Mouse (Mus musculus) intestine, embryonic 15.5 days (tissue): Measurements from ENCODE around the gene Mdm4. TPM values are rescaled to one million over a fixed set of nuclear protein-coding genes. Genes with fewer than 3 reads are reported as not detected.

Source experiments
- ATAC-seq: fragments of 200-750 bp; cut with Nextera tagmentation; 2 replicates; pipeline ENCODE4 v1.8.0; 2017; ENCODE audit warnings: moderate TSS enrichment, moderate library complexity
- H3K27ac ChIP-seq: fragments of 300-500 bp; sonication (generic); 2 replicates; pipeline ENCODE4 v1.5.1; 2015; ENCODE audit warnings: mild to moderate bottlenecking, inconsistent platforms
- H3K27me3 ChIP-seq: fragments of 300-500 bp; sonication (generic); replicated peaks from 2 replicates; pipeline ENCODE4 v1.6.1; 2015; ENCODE audit warnings: inconsistent platforms
- H3K36me3 ChIP-seq: fragments of 300-500 bp; sonication (generic); 2 replicates; pipeline ENCODE4 v1.6.1; 2015; ENCODE audit warnings: inconsistent platforms
- H3K4me1 ChIP-seq: fragments of 300-500 bp; sonication (generic); replicated peaks from 2 replicates; pipeline ENCODE4 v1.6.1; 2015; ENCODE audit warnings: inconsistent platforms
- H3K4me2 ChIP-seq: fragments of 300-500 bp; sonication (generic); replicated peaks from 2 replicates; pipeline ENCODE4 v1.6.1; 2015; ENCODE audit warnings: mild to moderate bottlenecking, inconsistent platforms
- H3K4me3 ChIP-seq: fragments of 300-500 bp; sonication (generic); replicated peaks from 2 replicates; pipeline ENCODE4 v1.5.1; 2015; ENCODE audit warnings: inconsistent platforms
- H3K9ac ChIP-seq: fragments of 300-500 bp; sonication (generic); 2 replicates; pipeline ENCODE4 v1.6.1; 2015; ENCODE audit warnings: inconsistent platforms
- H3K9me3 ChIP-seq: fragments of 300-500 bp; sonication (generic); 2 replicates; pipeline ENCODE4 v1.6.1; 2016; ENCODE audit warnings: inconsistent platforms
- WGBS: fragments of 180-500 bp; shearing (Covaris S2); methylation state at CpG from one replicate; pipeline ENCODE4 v1.1.7; 2015; 5-methylcytosine and 5-hydroxymethylcytosine counted together
- polyA plus RNA-seq: library from polyadenylated mRNA; unstranded; fragments of >200 nt; fragmentation: Nextera tagmentation; extraction: Ambion mirVana; gene quantifications from 2 replicates; pipeline ENCODE4 v1.2.1, GENCODE M21; 2015

The Mdm4 gene
- polyA plus RNA-seq, 1 experiment from 2014 or later: 27.1 TPM

GRCm38 (mm10) chr1:132964106-132964505 lies 66.3 kb downstream of the Mdm4 start:
- Histone ChIP-seq H3K27me3 (no peaks in the 10 kb centered on the region), H3K4me3 (no peak overlapping the region), H3K4me2 (no peak overlapping the region), H3K27ac (no peak overlapping the region), H3K4me1 (no peaks in the 10 kb centered on the region), H3K36me3 (no peaks in the 10 kb centered on the region), H3K9ac (no peak overlapping the region), H3K9me3 (no peaks in the 10 kb centered on the region)
- WGBS: 67% methylated on average over 2 of the region's 2 CpGs
- ATAC-seq: no peak

DNA sequence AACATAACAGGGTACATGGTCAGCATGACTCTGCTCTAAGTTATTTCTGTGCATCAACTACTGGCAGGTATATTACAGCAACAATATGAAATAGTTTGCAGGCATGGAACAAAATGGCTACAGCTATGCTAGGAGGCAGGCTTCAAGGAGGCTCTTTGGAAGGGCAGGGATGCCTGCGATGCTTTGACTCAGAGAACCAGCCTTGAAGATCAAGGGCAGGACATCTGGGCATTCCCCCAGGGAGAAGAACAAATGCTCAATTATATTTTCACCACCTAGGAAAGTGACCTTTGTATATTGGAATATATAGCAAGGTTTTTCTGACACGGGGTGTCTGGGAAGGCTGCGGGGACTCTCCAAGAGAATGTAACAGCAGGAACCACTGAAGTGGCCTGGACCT lies 68.6 kb downstream of the Mdm4 start:
- no peak for ATAC-seq
- Histone ChIP-seq H3K4me2 (no peak overlapping the region), H3K4me1 (no peaks in the 10 kb centered on the region), H3K27me3 (no peaks in the 10 kb centered on the region), H3K27ac (no peak overlapping the region), H3K4me3 (no peak overlapping the region), H3K36me3 (no peaks in the 10 kb centered on the region), H3K9me3 (no peaks in the 10 kb centered on the region), H3K9ac (no peak overlapping the region)
- WGBS: 88% methylated on average over 3 of the region's 3 CpGs

- Histone ChIP-seq H3K27me3 (no peaks in the 10 kb centered on the region), H3K4me3 (no peak overlapping the region), H3K4me2 (no peak overlapping the region), H3K9ac (no peak overlapping the region), H3K9me3 (no peaks in the 10 kb centered on the region), H3K36me3 (no peaks in the 10 kb centered on the region), H3K27ac (no peak overlapping the region), H3K4me1 (no peaks in the 10 kb centered on the region)
- no peak for ATAC-seq
- 84% methylated on average over 5 of the region's 5 CpGs for WGBS
Measured at GRCm38 (mm10) chr1:132956809-132957208, 73.6 kb downstream of the Mdm4 start.

DNA sequence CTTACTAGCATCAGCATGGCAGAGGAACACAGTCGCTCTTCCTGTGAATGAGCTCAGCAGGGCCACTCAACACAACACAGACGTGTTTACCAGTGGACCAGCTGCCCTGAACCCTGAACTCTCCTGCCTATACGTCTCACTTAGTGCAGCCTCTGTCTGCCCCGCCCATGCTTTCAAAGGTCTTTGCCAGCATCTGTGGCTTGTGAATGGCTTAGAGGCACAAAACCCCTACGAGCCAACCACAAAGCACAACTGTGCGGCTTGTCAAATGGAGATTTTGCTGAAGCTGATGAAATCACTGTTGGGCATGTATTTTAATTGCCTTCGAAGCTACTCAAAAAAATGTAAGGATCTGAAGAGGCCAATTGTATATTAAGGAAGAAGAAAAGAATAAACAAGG lies 82.5 kb downstream of the Mdm4 start:
- Histone ChIP-seq H3K4me1 (no peaks in the 10 kb centered on the region), H3K27ac (no peak overlapping the region), H3K9me3 (no peaks in the 10 kb centered on the region), H3K9ac (no peak overlapping the region), H3K4me2 (no peak overlapping the region), H3K4me3 (no peak overlapping the region), H3K36me3 (no peaks in the 10 kb centered on the region), H3K27me3 (0 out of 2 replicates have a peak, but pooled peaks cover 3% of the 10 kb centered on the region)
- 59% methylated on average over 7 of the region's 7 CpGs for WGBS
- no peak for ATAC-seq

DNA sequence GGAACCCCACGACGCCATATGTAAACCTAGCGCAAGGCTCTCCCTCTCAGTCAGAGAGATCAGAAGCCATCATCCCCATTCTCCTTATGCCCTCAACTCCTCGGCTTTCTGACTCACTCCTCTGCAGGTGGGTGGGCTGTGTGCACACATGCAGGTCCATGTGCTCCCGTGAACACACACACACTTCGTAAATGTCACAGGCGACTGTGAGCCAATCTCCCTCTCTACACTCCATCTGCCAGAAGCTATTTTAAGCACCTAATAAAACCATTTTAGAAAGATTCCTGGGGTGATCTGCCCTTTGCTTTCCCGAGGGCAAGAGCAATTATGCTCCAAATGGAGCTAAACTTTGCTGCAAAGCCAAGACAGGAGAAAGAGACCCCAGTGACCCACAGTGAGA lies 84.5 kb downstream of the Mdm4 start:
- 0 out of 2 replicates have a peak, but pooled peaks cover 3% of the 10 kb centered on the region for H3K27me3 ChIP-seq
- H3K36me3 ChIP-seq: no peaks in the 10 kb centered on the region
- H3K27ac ChIP-seq: no peak overlapping the region
- no peak for ATAC-seq
- no peak overlapping the region for H3K4me2 ChIP-seq
- no peak overlapping the region for H3K4me3 ChIP-seq
- WGBS: 46% methylated on average over 8 of the region's 8 CpGs
- no peaks in the 10 kb centered on the region for H3K9me3 ChIP-seq
- H3K4me1 ChIP-seq: no peaks in the 10 kb centered on the region
- no peak overlapping the region for H3K9ac ChIP-seq

GRCm38 (mm10) chr1:132938975-132939374 lies 91.4 kb downstream of the Mdm4 start:
- WGBS: 71% methylated on average over 8 of the region's 8 CpGs
- ATAC-seq: no peak
- H3K27me3 ChIP-seq: no peaks in the 10 kb centered on the region

GRCm38 (mm10) chr1:132937296-132938030 lies 92.9 kb downstream of the Mdm4 start:
- Histone ChIP-seq H3K9ac (no peak overlapping the region), H3K27ac (no peak overlapping the region), H3K4me1 (no peaks in the 10 kb centered on the region), H3K27me3 (no peaks in the 10 kb centered on the region), H3K9me3 (no peaks in the 10 kb centered on the region), H3K4me2 (no peak overlapping the region), H3K4me3 (no peak overlapping the region), H3K36me3 (no peaks in the 10 kb centered on the region)
- WGBS: 87% methylated on average over 26 of the region's 26 CpGs
- no peak for ATAC-seq

More at GRCm38 (mm10) chr1:132938975-132939374, 91.4 kb downstream of the Mdm4 start:
- H3K36me3 ChIP-seq: no peaks in the 10 kb centered on the region
- no peak overlapping the region for H3K9ac ChIP-seq
- no peaks in the 10 kb centered on the region for H3K9me3 ChIP-seq
- no peaks in the 10 kb centered on the region for H3K4me1 ChIP-seq
- H3K4me2 ChIP-seq: no peak overlapping the region
- no peak overlapping the region for H3K4me3 ChIP-seq
- no peak overlapping the region for H3K27ac ChIP-seq

GRCm38 (mm10) chr1:132934856-132935255 lies 95.5 kb downstream of the Mdm4 start:
- no peak overlapping the region for H3K9ac ChIP-seq
- 28% methylated on average over 7 of the region's 7 CpGs for WGBS
- no peak overlapping the region for H3K4me2 ChIP-seq
- no peaks in the 10 kb centered on the region for H3K36me3 ChIP-seq
- no peak for ATAC-seq
- no peaks in the 10 kb centered on the region for H3K4me1 ChIP-seq
- H3K27me3 ChIP-seq: no peaks in the 10 kb centered on the region
- H3K4me3 ChIP-seq: no peak overlapping the region
- no peaks in the 10 kb centered on the region for H3K9me3 ChIP-seq
- no peak overlapping the region for H3K27ac ChIP-seq

DNA sequence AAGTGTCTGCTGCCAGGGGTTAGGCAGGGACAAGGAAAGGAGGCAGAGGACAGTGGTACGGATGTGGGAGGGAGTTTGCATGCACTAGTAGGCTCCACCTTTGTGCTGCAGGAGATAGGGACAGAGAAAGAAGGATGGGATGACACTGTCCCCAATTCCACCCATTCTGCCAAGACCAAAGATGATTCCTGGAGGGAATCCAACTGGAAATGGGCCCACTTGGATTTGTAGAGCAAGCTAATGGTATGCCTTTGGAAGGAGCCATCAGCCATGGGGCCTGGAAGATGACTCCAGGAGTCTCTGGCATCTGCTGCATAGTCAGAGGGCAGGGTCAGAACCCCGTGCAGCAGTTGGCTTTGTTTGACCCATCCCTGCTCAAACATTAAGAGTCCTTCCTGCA lies 97.9 kb downstream of the Mdm4 start:
- Histone ChIP-seq H3K4me3 (no peak overlapping the region), H3K27me3 (no peaks in the 10 kb centered on the region), H3K4me2 (no peak overlapping the region), H3K4me1 (no peaks in the 10 kb centered on the region), H3K27ac (no peak overlapping the region), H3K9me3 (no peaks in the 10 kb centered on the region), H3K9ac (no peak overlapping the region), H3K36me3 (no peaks in the 10 kb centered on the region)
- WGBS: 60% methylated on average over 2 of the region's 2 CpGs
- no peak for ATAC-seq

DNA sequence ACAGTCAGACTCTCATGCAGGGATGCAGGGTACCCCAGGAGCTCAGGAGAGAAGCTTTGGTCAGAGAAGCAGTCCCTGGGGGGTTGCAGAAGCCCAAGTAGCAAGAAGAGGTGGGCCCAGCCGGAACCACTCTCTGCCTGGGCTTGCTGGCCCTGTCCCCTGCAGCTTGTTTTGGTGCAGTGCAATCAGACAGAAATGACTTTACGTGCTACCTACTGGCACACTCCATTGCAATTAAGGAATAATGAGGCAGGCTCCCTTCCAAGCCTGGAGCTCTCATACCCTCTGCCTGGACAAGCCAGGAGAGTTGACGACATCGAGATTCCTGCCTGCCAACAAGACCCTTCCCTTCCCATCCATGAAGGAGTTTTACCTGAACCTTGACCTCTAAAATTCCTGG lies 100.1 kb downstream of the Mdm4 start:
- H3K27ac ChIP-seq: no peak overlapping the region
- H3K4me3 ChIP-seq: no peak overlapping the region
- H3K9ac ChIP-seq: no peak overlapping the region
- no peak for ATAC-seq
- no peaks in the 10 kb centered on the region for H3K9me3 ChIP-seq
- H3K4me2 ChIP-seq: no peak overlapping the region
- H3K27me3 ChIP-seq: no peaks in the 10 kb centered on the region
- 78% methylated on average over 4 of the region's 4 CpGs for WGBS
- H3K36me3 ChIP-seq: no peaks in the 10 kb centered on the region
- H3K4me1 ChIP-seq: no peaks in the 10 kb centered on the region

DNA sequence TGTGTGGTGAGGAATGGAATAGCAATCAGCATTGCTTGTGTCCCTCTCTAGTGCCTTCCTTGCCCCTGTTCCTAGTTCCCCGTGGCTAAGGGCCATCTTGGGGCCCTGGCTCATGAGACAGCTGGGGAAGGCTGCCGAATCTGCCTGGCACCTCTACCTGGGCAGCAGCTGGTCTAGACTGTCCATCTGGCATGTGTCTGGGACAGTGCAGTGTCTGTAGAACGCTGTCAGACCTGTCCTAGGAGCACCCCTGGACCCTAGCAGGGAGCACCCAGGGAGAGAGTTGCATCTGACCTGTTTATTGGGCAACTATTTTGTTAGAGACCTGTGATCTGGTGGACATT lies 101.5 kb downstream of the Mdm4 start:
- no peak overlapping the region for H3K4me2 ChIP-seq
- ATAC-seq: no peak
- H3K9me3 ChIP-seq: no peaks in the 10 kb centered on the region
- H3K27ac ChIP-seq: no peak overlapping the region
- H3K27me3 ChIP-seq: no peaks in the 10 kb centered on the region
- 50% methylated on average over 3 of the region's 3 CpGs for WGBS
- no peak overlapping the region for H3K4me3 ChIP-seq
- H3K9ac ChIP-seq: no peak overlapping the region
- H3K4me1 ChIP-seq: no peaks in the 10 kb centered on the region
- H3K36me3 ChIP-seq: no peaks in the 10 kb centered on the region

DNA sequence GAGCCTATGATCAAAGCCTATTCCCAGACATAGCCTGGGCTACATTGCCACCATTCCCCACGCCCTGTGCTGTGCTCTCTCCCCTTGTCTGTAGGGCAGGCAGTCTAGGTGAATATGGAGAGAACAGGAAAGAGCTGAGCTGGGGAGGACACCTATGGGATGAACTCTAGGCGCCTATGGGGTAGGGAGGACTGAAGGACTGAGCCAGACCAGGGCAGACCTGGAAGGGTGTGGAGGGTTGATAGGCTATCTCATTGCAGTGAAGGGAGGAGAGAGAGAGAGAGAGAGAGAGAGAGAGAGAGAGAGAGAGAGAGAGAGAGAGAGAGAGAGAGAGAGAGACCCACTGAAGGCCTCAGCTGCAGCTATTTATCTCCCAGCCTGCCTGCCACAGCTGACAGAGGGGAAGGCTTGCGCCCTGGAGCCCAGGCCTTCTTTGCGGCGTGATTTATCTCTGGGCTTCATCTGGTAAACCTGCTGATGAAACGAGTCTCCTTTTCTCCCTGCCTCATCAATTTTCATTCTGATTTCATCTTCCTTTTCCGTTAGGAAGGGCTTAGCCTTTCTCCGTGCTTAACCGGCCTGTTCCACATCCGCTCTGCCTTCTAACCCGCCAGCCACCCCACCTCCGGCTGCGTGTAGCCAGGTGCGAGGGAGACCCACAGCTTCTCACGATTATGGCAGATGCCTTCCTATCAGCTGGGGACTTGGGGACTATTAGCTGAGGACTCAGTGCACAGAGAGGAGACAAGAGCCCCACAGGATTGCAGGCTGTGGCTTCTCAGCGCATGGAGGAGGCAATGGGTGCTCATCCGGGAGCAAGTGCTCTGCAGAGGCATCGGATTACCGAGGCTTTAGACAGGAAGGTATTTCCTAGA lies 102.1 kb downstream of the Mdm4 start:
- no peaks in the 10 kb centered on the region for H3K4me1 ChIP-seq
- H3K4me2 ChIP-seq: no peak overlapping the region
- no peaks in the 10 kb centered on the region for H3K27me3 ChIP-seq
- no peak overlapping the region for H3K27ac ChIP-seq
- H3K9me3 ChIP-seq: no peaks in the 10 kb centered on the region
- H3K9ac ChIP-seq: no peak overlapping the region
- ATAC-seq: no peak
- no peak overlapping the region for H3K4me3 ChIP-seq
- no peaks in the 10 kb centered on the region for H3K36me3 ChIP-seq
- WGBS: 43% methylated on average over 19 of the region's 19 CpGs

GRCm38 (mm10) chr1:132925270-132925669 lies 105.1 kb downstream of the Mdm4 start:
- 73% methylated on average over 7 of the region's 7 CpGs for WGBS
- no peak overlapping the region for H3K9ac ChIP-seq
- H3K9me3 ChIP-seq: no peaks in the 10 kb centered on the region
- H3K4me1 ChIP-seq: no peaks in the 10 kb centered on the region; the same call in 1 of the 2 replicates
- no peak overlapping the region for H3K4me2 ChIP-seq
- no peak overlapping the region for H3K27ac ChIP-seq
- no peak for ATAC-seq
- H3K4me3 ChIP-seq: no peak overlapping the region
- H3K27me3 ChIP-seq: no peaks in the 10 kb centered on the region
- H3K36me3 ChIP-seq: no peaks in the 10 kb centered on the region
